Mouse (Mus musculus): ENCODE measurements around the gene Cmah.

Cmah gene

DNA sequence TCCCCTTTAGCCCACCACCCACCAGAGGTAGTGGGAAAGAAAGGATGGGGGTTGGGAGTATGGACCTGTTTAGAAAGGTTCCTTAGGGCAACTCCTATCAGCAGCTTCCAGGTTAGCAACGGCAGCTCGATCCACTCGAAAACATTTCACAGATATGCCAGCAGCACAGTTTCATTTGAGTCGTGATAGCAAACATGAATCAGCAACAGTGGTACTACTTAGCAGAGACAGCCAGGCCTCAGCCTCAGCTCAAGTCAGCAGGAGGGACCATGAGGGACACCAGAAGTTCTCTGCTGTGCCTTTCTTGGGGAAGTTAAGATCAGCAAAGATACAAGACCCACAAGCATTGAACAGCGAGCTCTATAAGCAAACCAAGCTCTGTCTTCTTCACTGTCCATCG, 13.3 kb downstream of the Cmah start:
- DNase-seq (ENCODE audit: low spot score in 2 of 2), result no peak

DNA sequence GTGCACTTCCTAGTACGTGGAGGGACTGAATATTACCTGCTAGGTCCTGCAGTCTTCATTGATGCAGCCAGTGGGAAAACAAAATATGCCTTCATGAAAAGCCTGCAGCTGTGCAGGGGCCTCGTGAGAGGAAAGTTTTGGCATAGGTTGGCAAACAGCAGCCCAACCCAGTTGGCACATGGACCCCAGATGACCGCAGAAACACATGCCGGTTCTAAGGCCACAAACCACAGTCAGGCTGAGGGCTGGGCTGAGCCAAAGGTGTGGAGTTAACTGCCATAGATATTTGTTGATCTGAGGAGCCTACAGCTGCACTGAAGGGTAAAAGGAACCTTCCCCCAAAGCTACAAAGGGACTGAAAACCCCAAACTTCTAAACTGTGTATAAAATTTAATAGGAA, 14.9 kb downstream of the Cmah start:
- peak; percentile 6 to 38 for DNase-seq (ENCODE audit: low spot score in 2 of 2)

- DNase-seq (ENCODE audit: low spot score in 2 of 2), result no peak
These were observed 25.8 kb downstream of the Cmah start for GRCm38 (mm10) chr13:24353004-24353403.

- DNase-seq (ENCODE audit: low spot score in 2 of 2), result no peak
These were observed 27.5 kb downstream of the Cmah start for GRCm38 (mm10) chr13:24354751-24355150.

DNA sequence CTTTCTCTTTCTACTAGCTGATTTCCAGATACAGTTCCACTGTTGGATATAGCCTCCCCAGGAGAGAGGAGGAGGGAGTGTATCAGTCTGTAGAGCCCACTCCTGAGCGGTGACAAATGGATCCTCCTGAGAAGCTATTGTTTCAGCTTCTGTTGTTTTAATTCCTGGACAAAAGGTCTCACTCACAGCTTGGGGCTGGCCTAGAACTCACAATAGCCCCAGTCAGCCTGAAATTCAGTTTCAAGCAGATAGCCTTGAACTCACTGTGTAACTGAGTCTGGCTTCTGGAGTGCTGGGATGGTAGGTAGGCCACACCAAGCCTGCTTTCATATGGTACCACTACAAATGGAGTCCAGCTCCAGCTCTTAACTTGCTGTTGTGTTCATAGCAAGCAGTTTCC, 32.0 kb downstream of the Cmah start:
- no peak for DNase-seq (ENCODE audit: low spot score in 2 of 2)

GRCm38 (mm10) chr13:24365191-24365590, 38.0 kb downstream of the Cmah start:
- DNase-seq (ENCODE audit: low spot score in 2 of 2), result no peak

GRCm38 (mm10) chr13:24372893-24373599, 45.8 kb downstream of the Cmah start:
- no peak for DNase-seq (ENCODE audit: low spot score in 2 of 2)

GRCm38 (mm10) chr13:24374606-24375005, 47.4 kb downstream of the Cmah start:
- peak; percentile 22 to 40 for DNase-seq (ENCODE audit: low spot score in 2 of 2)

DNA sequence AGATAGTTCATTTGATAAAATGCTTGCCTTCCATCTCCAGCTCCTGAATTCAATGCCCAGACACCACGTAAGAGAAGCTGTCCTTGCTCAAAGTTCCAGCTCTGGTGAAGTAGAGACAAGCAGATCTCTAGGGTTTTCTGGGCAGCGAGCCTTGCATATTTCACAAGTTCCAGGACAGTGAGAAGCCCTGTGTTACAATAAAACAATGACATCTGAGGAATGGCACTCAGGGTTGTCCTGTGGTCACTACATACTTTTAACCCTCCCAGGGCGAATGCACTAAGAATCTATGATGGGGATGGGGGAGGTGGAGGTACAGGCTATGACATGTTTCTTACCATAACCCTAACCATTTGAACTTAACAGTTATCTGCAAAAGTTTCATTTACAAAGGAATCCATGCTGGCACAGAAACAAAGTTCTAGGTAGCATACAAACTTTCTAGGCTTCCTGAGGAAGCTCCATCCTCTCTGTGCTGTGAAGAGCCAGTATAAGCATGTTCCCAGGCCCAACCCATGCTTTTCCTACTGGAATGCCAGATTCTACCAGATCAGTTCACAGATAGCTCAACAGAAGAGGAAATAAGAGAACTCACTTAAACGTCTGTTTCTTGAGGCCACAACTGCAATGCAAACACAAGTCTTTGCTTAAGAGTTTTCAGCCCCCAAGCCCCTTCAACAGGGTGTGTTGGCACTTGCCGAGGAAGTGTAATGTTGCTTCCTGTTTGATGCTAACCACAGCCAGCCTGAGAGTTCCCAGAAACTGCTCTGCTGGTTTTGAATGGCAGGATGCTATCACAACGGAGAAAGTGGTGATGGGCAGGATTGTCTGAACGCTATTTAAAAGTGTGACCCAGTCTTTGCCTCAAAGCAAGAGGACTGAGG, 48.4 kb downstream of the Cmah start:
- DNase-seq (ENCODE audit: low spot score in 2 of 2), result peak; percentile 13 to 25

GRCm38 (mm10) chr13:24380713-24381112, 53.5 kb downstream of the Cmah start:
- DNase-seq (ENCODE audit: low spot score in 2 of 2), result no peak

- no peak for DNase-seq (ENCODE audit: low spot score in 2 of 2)
These were observed 56.7 kb downstream of the Cmah start for GRCm38 (mm10) chr13:24383885-24384284.

GRCm38 (mm10) chr13:24391892-24392291, 64.7 kb downstream of the Cmah start:
- no peak for DNase-seq (ENCODE audit: low spot score in 2 of 2)

DNA sequence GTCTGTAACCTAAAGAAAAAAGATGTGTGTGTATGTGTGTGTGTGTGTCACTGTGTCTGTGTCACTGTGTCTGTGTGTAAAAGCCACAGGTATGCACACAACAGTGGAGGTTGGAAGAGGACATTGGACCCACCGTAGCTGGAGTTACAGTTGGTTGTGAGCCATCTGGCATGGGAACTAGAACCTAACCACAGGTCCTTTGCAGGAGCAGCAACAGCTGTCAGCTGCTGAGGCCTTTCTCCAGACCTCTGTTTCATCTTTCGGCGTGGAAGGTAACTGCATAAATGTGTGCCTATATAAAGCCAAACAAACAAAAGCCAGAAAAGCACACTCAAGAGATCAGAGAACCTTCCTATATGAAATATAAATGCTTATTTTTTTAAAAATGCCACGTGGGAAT, 65.5 kb downstream of the Cmah start:
- DNase-seq (ENCODE audit: low spot score in 2 of 2), result no peak

DNA sequence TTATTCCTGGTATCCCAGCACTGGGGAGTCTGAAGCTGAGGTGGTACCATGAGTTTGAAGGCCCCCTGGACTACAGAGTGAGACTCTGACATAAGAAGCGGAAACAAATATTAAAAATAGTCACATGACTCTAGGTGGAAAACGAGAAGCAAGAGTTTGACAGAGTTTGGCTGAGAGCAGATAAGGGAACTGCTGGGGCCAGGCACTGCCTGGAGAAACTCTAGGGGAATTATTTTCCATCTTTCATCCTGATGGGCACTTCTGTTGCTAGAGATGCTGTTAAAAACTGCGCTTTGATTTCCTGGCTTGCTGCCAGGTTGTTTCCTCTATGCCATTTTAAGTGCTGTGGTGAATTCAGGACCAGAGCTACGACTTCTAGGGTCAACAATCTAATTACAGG, 65.9 kb downstream of the Cmah start:
- peak in 1 of 2 experiments; percentile 17 for DNase-seq (ENCODE audit: low spot score in 2 of 2)

DNA sequence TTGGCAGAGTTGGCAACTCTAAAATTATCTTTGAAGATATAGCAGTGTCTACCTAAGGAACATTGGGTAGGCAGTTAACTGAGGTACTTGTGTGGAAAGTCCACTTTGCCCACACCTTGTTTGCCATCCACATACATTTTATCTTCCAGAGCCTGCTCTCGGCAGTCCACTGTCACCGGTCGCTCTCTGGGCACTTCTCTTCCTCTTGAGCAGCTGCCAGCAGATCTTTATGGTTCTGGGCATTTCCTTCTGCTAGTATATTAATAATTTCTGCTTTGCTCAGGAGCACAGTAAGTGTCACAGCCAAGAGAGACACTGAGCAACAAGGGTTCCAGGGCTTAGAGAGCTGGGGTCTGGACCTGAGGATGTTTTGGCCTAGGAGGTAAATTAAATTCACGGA, 68.6 kb downstream of the Cmah start:
- DNase-seq (ENCODE audit: low spot score in 2 of 2), result no peak

DNA sequence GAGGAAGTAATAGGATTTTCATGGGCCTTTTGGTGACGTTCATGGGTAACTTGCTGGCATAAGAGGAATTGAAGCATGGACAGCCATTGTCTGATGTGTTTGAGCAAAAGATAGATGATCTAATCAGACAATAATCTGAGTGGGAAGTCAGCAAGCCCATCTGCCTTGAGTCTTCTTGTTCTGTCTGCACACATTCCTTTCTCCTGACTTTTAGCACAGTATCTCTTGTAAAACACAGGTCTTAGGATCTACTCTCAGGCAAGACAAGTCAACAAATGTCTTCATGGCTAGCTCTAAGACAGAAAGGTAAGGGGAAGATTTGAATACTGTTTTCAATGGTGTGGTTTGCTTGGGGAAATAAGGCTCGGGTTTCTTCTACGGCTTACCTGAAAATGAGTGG, 70.0 kb downstream of the Cmah start:
- no peak for DNase-seq (ENCODE audit: low spot score in 2 of 2)

DNA sequence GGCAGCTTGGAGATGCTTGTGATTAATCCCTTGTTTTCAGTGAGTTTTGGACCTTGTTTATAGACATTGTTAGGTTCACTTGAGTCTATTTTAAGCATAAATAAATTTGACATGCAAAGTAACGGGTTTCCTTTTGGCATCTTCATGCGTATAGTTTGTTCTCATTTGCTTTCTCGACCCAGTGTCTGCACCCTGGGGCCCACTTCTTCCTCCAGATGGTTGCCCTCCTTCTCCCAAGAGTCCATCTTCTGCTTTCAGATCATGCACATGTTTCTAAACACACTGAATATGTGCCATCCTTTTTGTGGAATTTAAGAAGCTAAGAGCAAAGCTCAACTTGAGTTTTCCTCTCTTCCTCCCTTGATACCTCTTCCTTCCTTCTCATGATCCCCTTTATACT, 71.3 kb downstream of the Cmah start:
- DNase-seq (ENCODE audit: low spot score in 2 of 2), result peak in 1 of 2 experiments; percentile 56

GRCm38 (mm10) chr13:24401821-24402220, 74.6 kb downstream of the Cmah start:
- DNase-seq (ENCODE audit: low spot score in 2 of 2), result peak in 1 of 2 experiments; percentile 45

DNA sequence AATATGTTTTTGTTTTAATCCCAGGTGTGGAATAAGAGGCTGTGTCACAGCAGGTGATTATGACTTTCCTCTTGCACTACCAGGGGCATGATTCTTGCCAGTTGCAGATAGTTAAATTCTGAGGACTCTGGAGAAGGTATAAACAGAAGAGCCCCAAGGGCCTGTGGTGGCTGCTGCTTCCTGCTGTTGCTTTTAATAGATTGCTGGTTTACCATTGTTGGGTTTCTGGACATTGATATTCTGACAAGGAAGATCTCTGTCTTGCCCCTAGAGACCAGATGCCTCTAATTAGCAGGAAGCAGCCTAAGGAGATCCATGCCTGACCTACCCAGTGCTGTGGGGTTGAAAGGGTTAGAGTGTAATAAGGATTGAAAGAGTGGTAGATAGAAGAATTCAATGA, 75.8 kb downstream of the Cmah start:
- peak in 1 of 2 experiments; percentile 20 for DNase-seq (ENCODE audit: low spot score in 2 of 2)

GRCm38 (mm10) chr13:24406847-24407246, 79.6 kb downstream of the Cmah start:
- DNase-seq (ENCODE audit: low spot score in 2 of 2), result no peak

DNA sequence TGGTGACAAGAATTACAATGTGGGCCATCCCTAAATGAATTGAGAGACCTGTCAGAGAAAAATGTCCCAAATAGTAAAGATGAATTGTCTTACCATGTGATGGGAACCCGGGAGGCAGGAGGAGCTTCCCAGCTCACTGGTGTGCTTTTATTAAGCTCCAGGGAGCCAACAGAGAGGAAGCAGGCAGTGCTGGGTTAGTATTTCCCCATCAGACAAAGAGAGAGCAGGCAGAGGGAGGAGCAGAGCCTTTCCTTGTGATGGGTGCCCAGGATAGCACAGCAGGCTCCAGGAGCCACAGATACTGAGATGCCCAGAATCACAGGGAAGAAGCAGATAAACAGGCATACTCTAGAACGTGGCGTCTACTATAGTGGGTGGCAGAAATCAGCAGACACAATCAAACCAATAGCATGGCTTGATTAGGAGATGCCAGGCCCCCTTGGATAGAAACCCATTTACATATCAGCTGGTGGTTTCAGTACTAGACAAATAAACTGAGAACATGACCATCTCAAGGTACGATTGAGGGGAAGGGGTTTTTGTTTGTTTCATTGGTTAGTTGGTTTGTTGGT, 87.5 kb downstream of the Cmah start:
- DNase-seq (ENCODE audit: low spot score in 2 of 2), result peak in 1 of 2 experiments; percentile 31

DNA sequence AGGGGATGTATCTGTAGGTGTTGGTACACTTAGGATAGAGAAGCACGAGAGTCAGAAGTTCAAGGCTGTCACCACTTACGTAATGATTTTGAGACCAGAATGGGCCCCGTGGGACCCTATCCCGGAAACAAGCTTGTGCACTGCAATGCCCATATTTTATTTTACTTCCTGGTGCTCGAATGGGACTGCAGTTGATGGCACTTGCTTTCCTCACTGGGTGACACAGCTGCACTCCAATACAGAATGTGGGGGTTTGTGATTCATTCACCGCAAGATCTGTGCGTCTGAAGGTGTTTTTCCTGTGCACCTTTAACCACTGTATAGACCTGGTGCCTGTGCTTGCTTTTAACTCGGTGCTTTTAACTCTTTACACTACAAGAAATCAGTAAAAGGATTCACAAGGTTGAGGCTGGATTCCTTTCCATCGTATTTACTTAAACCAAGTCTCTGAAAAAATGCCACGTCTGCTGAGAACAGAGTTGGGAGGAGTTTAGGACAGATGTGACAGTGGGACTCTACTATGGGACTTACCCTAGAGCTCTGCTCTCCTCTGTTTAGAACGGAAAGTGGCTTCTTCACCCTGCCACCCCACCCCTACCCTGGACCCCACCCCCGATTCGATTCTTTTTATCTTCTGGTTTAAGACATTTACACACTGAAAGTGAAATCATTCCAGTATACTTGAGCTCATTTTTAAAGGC, 88.5 kb downstream of the Cmah start:
- peak; percentile 69 to 81 for DNase-seq (ENCODE audit: low spot score in 2 of 2)

Measured in natural killer cell, adult 2 months (primary cell).